8 mouse cellular contexts compared by ENCODE assay signal in the genomic region with DNA sequence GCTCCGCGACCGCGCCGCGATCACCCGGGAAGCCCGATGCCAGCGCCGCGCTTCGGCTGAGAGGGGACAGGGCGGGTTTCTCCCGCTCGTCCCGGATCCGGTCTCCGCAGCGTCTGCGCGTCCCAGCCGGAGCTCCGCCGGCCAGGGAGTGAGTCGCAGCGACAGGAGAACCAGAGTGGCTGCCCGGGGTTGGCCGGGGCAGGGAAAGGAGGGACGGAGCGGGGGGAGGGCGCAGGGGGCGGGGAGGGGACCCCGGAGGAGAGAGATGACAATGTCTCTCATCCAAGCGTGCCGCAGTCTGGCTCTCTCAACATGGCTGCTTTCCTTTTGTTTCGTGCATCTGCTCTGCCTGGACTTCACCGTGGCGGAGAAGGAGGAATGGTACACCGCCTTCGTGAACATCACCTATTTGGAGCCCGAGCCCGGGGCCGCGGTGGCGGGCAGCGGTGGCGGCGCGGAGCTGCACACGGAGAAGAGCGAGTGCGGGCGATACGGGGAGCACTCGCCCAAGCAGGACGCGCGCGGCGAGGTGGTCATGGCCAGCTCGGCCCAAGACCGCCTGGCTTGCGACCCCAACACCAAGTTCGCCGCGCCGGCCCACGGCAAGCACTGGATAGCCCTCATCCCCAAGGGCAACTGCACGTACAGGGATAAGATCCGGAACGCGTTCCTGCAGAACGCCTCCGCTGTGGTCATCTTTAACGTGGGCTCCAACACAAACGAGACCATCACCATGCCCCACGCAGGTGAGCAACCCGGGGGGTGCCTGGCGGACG. TPM values are rescaled to one million over a fixed set of nuclear protein-coding genes. Genes with fewer than 3 reads are reported as not detected.
DNase-seq lines count a peak whose midpoint lies in the region; ATAC-seq and TF ChIP-seq lines count a peak whose summit lies in the region.

No protein-coding gene starts in this region.

- H3K4me3 ChIP-seq in spleen, adult 2 months (ENCODE audit: extremely low read depth, insufficient read depth, insufficient read length): peak overlapping the region; percentile 54
- H3K4me3 ChIP-seq in embryonic facial prominence, embryonic 13.5 days: peak overlapping the region; percentile 66
- peak overlapping the region; percentile 70 for H3K4me3 ChIP-seq in heart, embryonic 12.5 days
- peak overlapping the region; percentile 55 for H3K4me3 ChIP-seq in liver, embryonic 15.5 days (replicated peaks)
- H3K4me3 ChIP-seq in neural tube, embryonic 14.5 days (ENCODE audit: low read depth, low read length): peak overlapping the region; percentile 74

- H3K4me2 ChIP-seq in embryonic facial prominence, embryonic 13.5 days: peak overlapping the region; percentile 68
- peak overlapping the region; percentile 95 for H3K4me2 ChIP-seq in heart, embryonic 12.5 days
- peak overlapping the region; percentile 77 for H3K4me2 ChIP-seq in liver, embryonic 15.5 days
- peak overlapping the region; percentile 58 for H3K4me2 ChIP-seq in neural tube, embryonic 14.5 days (ENCODE audit: low read depth, low read length)

- no peaks in the 10 kb centered on the region for H3K9me3 ChIP-seq in embryonic facial prominence, embryonic 13.5 days
- H3K9me3 ChIP-seq in heart, embryonic 12.5 days (replicated peaks): no peaks in the 10 kb centered on the region
- H3K9me3 ChIP-seq in liver, embryonic 15.5 days (replicated peaks): no peaks in the 10 kb centered on the region
- no peaks in the 10 kb centered on the region for H3K9me3 ChIP-seq in neural tube, embryonic 14.5 days (ENCODE audit: control insufficient read depth, low read length)

- no peak for DNase-seq in spleen, adult 2 months (ENCODE audit: low read depth in 1 of 2, low spot score in 2 of 2)
- no peak for DNase-seq in spleen, postnatal 14 days (ENCODE audit: low spot score in 2 of 2)
- DNase-seq in kidney, postnatal 25 days: peak; percentile 19 to 41
- peak; percentile 17 for DNase-seq in thymus, postnatal 0 days (ENCODE audit: low spot score)

- H3K9ac ChIP-seq in embryonic facial prominence, embryonic 13.5 days: peak overlapping the region; percentile 86
- peak overlapping the region; percentile 79 for H3K9ac ChIP-seq in heart, embryonic 12.5 days
- peak overlapping the region; percentile 11; the same call in 1 of the 2 replicates for H3K9ac ChIP-seq in liver, embryonic 15.5 days
- H3K9ac ChIP-seq in neural tube, embryonic 14.5 days (replicated peaks; ENCODE audit: low read depth, low read length): peak overlapping the region; percentile 93

- no peaks in the 10 kb centered on the region for H3K36me3 ChIP-seq in spleen, adult 2 months (ENCODE audit: control insufficient read depth, insufficient read depth, low read length)
- H3K36me3 ChIP-seq in embryonic facial prominence, embryonic 13.5 days: no peaks in the 10 kb centered on the region
- no peaks in the 10 kb centered on the region for H3K36me3 ChIP-seq in heart, embryonic 12.5 days
- H3K36me3 ChIP-seq in liver, embryonic 15.5 days (replicated peaks): no peaks in the 10 kb centered on the region
- no peaks in the 10 kb centered on the region for H3K36me3 ChIP-seq in neural tube, embryonic 14.5 days (ENCODE audit: control insufficient read depth, insufficient read depth, low read length)

- H3K27ac ChIP-seq in spleen, adult 2 months (ENCODE audit: insufficient read depth, low read length): no peak overlapping the region; the same call in 1 of the 2 replicates
- H3K27ac ChIP-seq in embryonic facial prominence, embryonic 13.5 days: peak overlapping the region; percentile 84
- H3K27ac ChIP-seq in heart, embryonic 12.5 days (ENCODE audit: poor library complexity, severe bottlenecking): peak overlapping the region; percentile 52; the same call in 1 of the 2 replicates
- no peak overlapping the region for H3K27ac ChIP-seq in liver, embryonic 15.5 days (replicated peaks)
- peak overlapping the region; percentile 90 for H3K27ac ChIP-seq in neural tube, embryonic 14.5 days (ENCODE audit: low read depth, low read length)

- TF ChIP-seq POLR2A in spleen, adult 2 months (IDR thresholded peaks at IDR 0.05; ENCODE audit: low read depth, low read length): no peak

- H3K4me1 ChIP-seq in spleen, adult 2 months (ENCODE audit: control insufficient read depth, insufficient read depth, insufficient read length): no peaks in the 10 kb centered on the region; the same call in 1 of the 2 replicates
- peaks cover 20% of the 10 kb centered on the region for H3K4me1 ChIP-seq in embryonic facial prominence, embryonic 13.5 days
- no peaks in the 10 kb centered on the region; the same call in 1 of the 2 replicates for H3K4me1 ChIP-seq in heart, embryonic 12.5 days (replicated peaks)
- peaks cover 10% of the 10 kb centered on the region for H3K4me1 ChIP-seq in liver, embryonic 15.5 days (replicated peaks)
- peaks cover 12% of the 10 kb centered on the region; the same call in 1 of the 2 replicates for H3K4me1 ChIP-seq in neural tube, embryonic 14.5 days (ENCODE audit: control insufficient read depth, insufficient read depth, low read length)

- ATAC-seq in embryonic facial prominence, embryonic 13.5 days (ENCODE audit: insufficient number of reproducible peaks, insufficient read depth, low FRiP score, low TSS enrichment, low read depth): peak; percentile 53
- ATAC-seq in heart, embryonic 12.5 days (ENCODE audit: insufficient number of reproducible peaks, low FRiP score): peak; percentile 76
- peak; percentile 12; the same call in 1 of the 2 replicates for ATAC-seq in liver, embryonic 15.5 days (ENCODE audit: insufficient read depth)
- peak; percentile 80 for ATAC-seq in neural tube, embryonic 14.5 days (ENCODE audit: low read depth)

- no peak for TF ChIP-seq CTCF in spleen, adult 2 months (IDR thresholded peaks at IDR 0.05; ENCODE audit: extremely low read depth, insufficient read depth, insufficient read length, insufficient replicate concordance)

- under 1% methylated on average over 80 of the region's 80 CpGs for WGBS in spleen, adult 2 months
- WGBS in embryonic facial prominence, embryonic 13.5 days: under 1% methylated on average over 80 of the region's 80 CpGs
- under 1% methylated on average over 79 of the region's 80 CpGs for WGBS in heart, embryonic 12.5 days
- under 1% methylated on average over 80 of the region's 80 CpGs for WGBS in liver, embryonic 15.5 days (ENCODE audit: insufficient replicate concordance)
- WGBS in neural tube, embryonic 14.5 days: under 1% methylated on average over 71 of the region's 80 CpGs

- peaks cover 4% of the 10 kb centered on the region for H3K27me3 ChIP-seq in spleen, adult 2 months (ENCODE audit: control insufficient read depth, insufficient read depth, low read length)
- H3K27me3 ChIP-seq in embryonic facial prominence, embryonic 13.5 days: no peaks in the 10 kb centered on the region
- 0 out of 2 replicates have a peak, but pooled peaks cover 4% of the 10 kb centered on the region for H3K27me3 ChIP-seq in heart, embryonic 12.5 days (replicated peaks)
- peaks cover 49% of the 10 kb centered on the region for H3K27me3 ChIP-seq in liver, embryonic 15.5 days
- H3K27me3 ChIP-seq in neural tube, embryonic 14.5 days (ENCODE audit: control insufficient read depth, insufficient read depth, low read length): no peaks in the 10 kb centered on the region

RNA-seq across cellular contexts. Expression of a gene that starts 0.8 kb away (rescaled TPM):
- polyA plus RNA-seq in spleen, adult 2 months (2012; rRNA removed): 1.7 TPM in 2 replicates
- 2.1 and 2.6 TPM in 2 replicates for polyA plus RNA-seq in embryonic facial prominence, embryonic 13.5 days (2015; fragmentation: Nextera tagmentation; extraction: Ambion mirVana)
- 0.75 and 0.92 TPM in 2 replicates for polyA plus RNA-seq in heart, embryonic 12.5 days (2016; fragmentation: Nextera tagmentation; extraction: Ambion mirVana)
- 0.07 and 0.16 TPM in 2 replicates for polyA plus RNA-seq in liver, embryonic 15.5 days (2015; fragmentation: Nextera tagmentation; extraction: Ambion mirVana)
- polyA plus RNA-seq in neural tube, embryonic 14.5 days (2014; fragmentation: Nextera tagmentation; extraction: Ambion mirVana): 3.2 and 3.8 TPM in 2 replicates
- 0.33 and 0.36 TPM in 2 replicates for polyA plus RNA-seq in thymus, postnatal 0 days (2015; fragmentation: Nextera tagmentation; extraction: Ambion mirVana)

Comparison
In these comparisons a context has a peak if more than half of its experiments do, and no peak if none do; other contexts are left out.
1. DNase-seq: peak in kidney, postnatal 25 days (2 of 2) and thymus, postnatal 0 days (single experiment); none in spleen, adult 2 months (0 of 2) and spleen, postnatal 14 days (0 of 2).
2. H3K27ac ChIP-seq: peak in embryonic facial prominence, embryonic 13.5 days (single experiment), heart, embryonic 12.5 days (single experiment) and neural tube, embryonic 14.5 days (single experiment); none in spleen, adult 2 months (single experiment) and liver, embryonic 15.5 days (single experiment).
3. ATAC-seq: peak in every context shown above with its lines; median percentile 80 in neural tube, embryonic 14.5 days; 76 in heart, embryonic 12.5 days; 53 in embryonic facial prominence, embryonic 13.5 days; 12 in liver, embryonic 15.5 days.
4. H3K9ac ChIP-seq: peak in every context shown above with its lines; median percentile 93 in neural tube, embryonic 14.5 days; 86 in embryonic facial prominence, embryonic 13.5 days; 79 in heart, embryonic 12.5 days; 11 in liver, embryonic 15.5 days.
5. Peak in every context shown above with its lines, with median percentiles within 50 percentile points of each other: H3K4me3 ChIP-seq and H3K4me2 ChIP-seq.